Mouse (Mus musculus): Measurements from ENCODE around the gene Mier3. TPM values are rescaled to one million over a fixed set of nuclear protein-coding genes. Genes with fewer than 3 reads are reported as not detected.

Mier3 gene
- 18.7 and 19.5 TPM in 2 replicates for polyA plus RNA-seq (2015; fragmentation: Nextera tagmentation; extraction: Ambion mirVana)

GRCm38 (mm10) chr13:111680679-111681078 lies at the start of gene Mier3:
Mier3 (plus strand) TSS chr13:111680979.
- peaks cover 5% of the 10 kb centered on the region; the same call in 1 of the 2 replicates for H3K4me1 ChIP-seq (replicated peaks)
- no peak within 1 kb of the TSS for H3K9ac ChIP-seq
- no peak within 1 kb of the TSS for H3K4me2 ChIP-seq
- 83% methylated on average over 4 of the region's 4 CpGs for WGBS
- ATAC-seq (ENCODE audit: low FRiP score), result no peak
- H3K36me3 ChIP-seq, result no peaks in the 10 kb centered on the region
- no peak within 1 kb of the TSS for H3K4me3 ChIP-seq
- H3K27ac ChIP-seq, result no peak within 1 kb of the TSS
- no peaks in the 10 kb centered on the region for H3K9me3 ChIP-seq
- H3K27me3 ChIP-seq, result peaks cover 4% of the 10 kb centered on the region; the same call in 1 of the 2 replicates

GRCm38 (mm10) chr13:111634163-111635160 lies 46.3 kb upstream of the Mier3 start:
- no peak for ATAC-seq (ENCODE audit: low FRiP score)
- Histone ChIP-seq H3K9me3 (0 out of 2 replicates have a peak, but pooled peaks cover 5% of the 10 kb centered on the region), H3K4me1 (replicated peaks) (no peaks in the 10 kb centered on the region), H3K27ac (no peak overlapping the region), H3K4me3 (no peak overlapping the region), H3K9ac (no peak overlapping the region), H3K4me2 (no peak overlapping the region), H3K27me3 (no peaks in the 10 kb centered on the region), H3K36me3 (no peaks in the 10 kb centered on the region)
- WGBS, result 92% methylated on average over 16 of the region's 16 CpGs

- no peak overlapping the region for H3K9ac ChIP-seq
- no peaks in the 10 kb centered on the region for H3K36me3 ChIP-seq
- no peak overlapping the region for H3K4me2 ChIP-seq
- no peaks in the 10 kb centered on the region for H3K4me1 ChIP-seq (replicated peaks)
- ATAC-seq (ENCODE audit: low FRiP score), result no peak
- WGBS, result 79% methylated on average over 6 of the region's 6 CpGs
- H3K27me3 ChIP-seq, result no peaks in the 10 kb centered on the region
- no peak overlapping the region for H3K4me3 ChIP-seq
- no peak overlapping the region for H3K27ac ChIP-seq
- 0 out of 2 replicates have a peak, but pooled peaks cover 5% of the 10 kb centered on the region for H3K9me3 ChIP-seq
Observed at GRCm38 (mm10) chr13:111640319-111640718, 40.5 kb upstream of the Mier3 start.

GRCm38 (mm10) chr13:111643636-111644035 lies 37.1 kb upstream of the Mier3 start:
- no peaks in the 10 kb centered on the region for H3K36me3 ChIP-seq
- 81% methylated on average over 2 of the region's 2 CpGs for WGBS

GRCm38 (mm10) chr13:111646204-111646603 lies 34.6 kb upstream of the Mier3 start:
- Histone ChIP-seq H3K4me2 (no peak overlapping the region), H3K27ac (no peak overlapping the region), H3K9me3 (no peaks in the 10 kb centered on the region; the same call in 1 of the 2 replicates), H3K4me1 (replicated peaks) (peaks cover 3% of the 10 kb centered on the region), H3K36me3 (no peaks in the 10 kb centered on the region), H3K4me3 (no peak overlapping the region), H3K9ac (no peak overlapping the region), H3K27me3 (no peaks in the 10 kb centered on the region)
- ATAC-seq (ENCODE audit: low FRiP score), result no peak
- 94% methylated on average over 9 of the region's 9 CpGs for WGBS

More at GRCm38 (mm10) chr13:111643636-111644035, 37.1 kb upstream of the Mier3 start:
- no peak overlapping the region for H3K4me3 ChIP-seq
- H3K9ac ChIP-seq, result no peak overlapping the region
- H3K4me1 ChIP-seq (replicated peaks), result no peaks in the 10 kb centered on the region
- no peaks in the 10 kb centered on the region for H3K27me3 ChIP-seq
- H3K4me2 ChIP-seq, result no peak overlapping the region
- H3K27ac ChIP-seq, result no peak overlapping the region
- no peaks in the 10 kb centered on the region for H3K9me3 ChIP-seq
- no peak for ATAC-seq (ENCODE audit: low FRiP score)

GRCm38 (mm10) chr13:111647279-111647678 lies 33.5 kb upstream of the Mier3 start:
- WGBS, result 97% methylated on average over 4 of the region's 4 CpGs

GRCm38 (mm10) chr13:111651020-111651419 lies 29.8 kb upstream of the Mier3 start:
- Histone ChIP-seq H3K36me3 (no peaks in the 10 kb centered on the region), H3K9me3 (no peaks in the 10 kb centered on the region; the same call in 1 of the 2 replicates), H3K4me3 (no peak overlapping the region), H3K4me1 (replicated peaks) (peaks cover 5% of the 10 kb centered on the region), H3K27ac (no peak overlapping the region), H3K27me3 (no peaks in the 10 kb centered on the region), H3K4me2 (no peak overlapping the region), H3K9ac (no peak overlapping the region)
- WGBS, result 41% methylated on average over 6 of the region's 6 CpGs
- ATAC-seq (ENCODE audit: low FRiP score), result no peak

More at GRCm38 (mm10) chr13:111647279-111647678, 33.5 kb upstream of the Mier3 start:
- H3K4me2 ChIP-seq, result no peak overlapping the region
- no peaks in the 10 kb centered on the region for H3K27me3 ChIP-seq
- H3K27ac ChIP-seq, result no peak overlapping the region
- no peak overlapping the region for H3K4me3 ChIP-seq
- peaks cover 5% of the 10 kb centered on the region for H3K4me1 ChIP-seq (replicated peaks)
- no peak overlapping the region for H3K9ac ChIP-seq
- no peaks in the 10 kb centered on the region; the same call in 1 of the 2 replicates for H3K9me3 ChIP-seq
- no peak for ATAC-seq (ENCODE audit: low FRiP score)
- H3K36me3 ChIP-seq, result no peaks in the 10 kb centered on the region

- Histone ChIP-seq H3K9ac (no peak overlapping the region), H3K36me3 (no peaks in the 10 kb centered on the region), H3K27me3 (no peaks in the 10 kb centered on the region), H3K9me3 (no peaks in the 10 kb centered on the region), H3K27ac (no peak overlapping the region), H3K4me3 (no peak overlapping the region), H3K4me1 (replicated peaks) (peaks cover 8% of the 10 kb centered on the region), H3K4me2 (no peak overlapping the region)
- WGBS, result 92% methylated on average over 4 of the region's 4 CpGs
- no peak for ATAC-seq (ENCODE audit: low FRiP score)
Observed at GRCm38 (mm10) chr13:111655273-111655672, 25.5 kb upstream of the Mier3 start.

GRCm38 (mm10) chr13:111655856-111656255 lies 24.9 kb upstream of the Mier3 start:
- no peaks in the 10 kb centered on the region for H3K27me3 ChIP-seq
- no peak overlapping the region for H3K27ac ChIP-seq
- 96% methylated on average over 2 of the region's 2 CpGs for WGBS
- H3K4me2 ChIP-seq, result no peak overlapping the region
- no peaks in the 10 kb centered on the region for H3K9me3 ChIP-seq
- no peak overlapping the region for H3K9ac ChIP-seq
- peaks cover 8% of the 10 kb centered on the region for H3K4me1 ChIP-seq (replicated peaks)
- no peak for ATAC-seq (ENCODE audit: low FRiP score)
- no peak overlapping the region for H3K4me3 ChIP-seq
- no peaks in the 10 kb centered on the region for H3K36me3 ChIP-seq

- Histone ChIP-seq H3K27ac (no peak overlapping the region), H3K4me2 (no peak overlapping the region), H3K9ac (no peak overlapping the region), H3K36me3 (no peaks in the 10 kb centered on the region), H3K27me3 (no peaks in the 10 kb centered on the region), H3K4me3 (no peak overlapping the region), H3K4me1 (replicated peaks) (peaks cover 3% of the 10 kb centered on the region), H3K9me3 (no peaks in the 10 kb centered on the region)
- 63% methylated on average over 10 of the region's 10 CpGs for WGBS
- no peak for ATAC-seq (ENCODE audit: low FRiP score)
Observed at GRCm38 (mm10) chr13:111656309-111656708, 24.5 kb upstream of the Mier3 start.

- Histone ChIP-seq H3K4me1 (replicated peaks) (0 out of 2 replicates have a peak, but pooled peaks cover 3% of the 10 kb centered on the region), H3K27ac (no peak overlapping the region), H3K9me3 (no peaks in the 10 kb centered on the region), H3K27me3 (no peaks in the 10 kb centered on the region), H3K4me2 (no peak overlapping the region), H3K36me3 (no peaks in the 10 kb centered on the region), H3K9ac (no peak overlapping the region), H3K4me3 (no peak overlapping the region)
- ATAC-seq (ENCODE audit: low FRiP score), result no peak
- 76% methylated on average over 3 of the region's 3 CpGs for WGBS
Observed at GRCm38 (mm10) chr13:111656769-111657168, 24.0 kb upstream of the Mier3 start.

- Histone ChIP-seq H3K27ac (no peak overlapping the region), H3K36me3 (no peaks in the 10 kb centered on the region), H3K4me3 (no peak overlapping the region), H3K4me2 (no peak overlapping the region), H3K9ac (no peak overlapping the region), H3K27me3 (no peaks in the 10 kb centered on the region), H3K4me1 (replicated peaks) (0 out of 2 replicates have a peak, but pooled peaks cover 3% of the 10 kb centered on the region), H3K9me3 (no peaks in the 10 kb centered on the region)
- ATAC-seq (ENCODE audit: low FRiP score), result no peak
- WGBS, result 67% methylated on average over 12 of the region's 12 CpGs
Observed at GRCm38 (mm10) chr13:111658501-111659280, 22.1 kb upstream of the Mier3 start.
